Mouse (Mus musculus): ENCODE measurements around the gene Vmn2r95. TPM values are rescaled to one million over a fixed set of nuclear protein-coding genes. Genes with fewer than 3 reads are reported as not detected.
"Not testable (repeated sequence)": the region's sequence is repeated elsewhere in the genome, so short reads cannot be mapped to it uniquely, and the experiment has no call there.

Gene Vmn2r95
- not detected in 2 replicates for polyA plus RNA-seq (2014; fragmentation: Nextera tagmentation; extraction: Ambion mirVana)

- Histone ChIP-seq H3K36me3 (ENCODE audit: control insufficient read depth, insufficient read depth, low read length) (no peaks in the 10 kb centered on the region), H3K27ac (ENCODE audit: low read depth, low read length) (no peak within 1 kb of the TSS), H3K4me1 (replicated peaks; ENCODE audit: control insufficient read depth, insufficient read depth, low read length) (no peaks in the 10 kb centered on the region), H3K9ac (ENCODE audit: low read length) (no peak within 1 kb of the TSS), H3K4me2 (ENCODE audit: low read depth, low read length, severe bottlenecking) (no peak within 1 kb of the TSS), H3K4me3 (ENCODE audit: low read depth, low read length) (no peak within 1 kb of the TSS), H3K9me3 (ENCODE audit: control insufficient read depth, low read length) (no peaks in the 10 kb centered on the region), H3K27me3 (ENCODE audit: control insufficient read depth, insufficient read depth, low read length) (no peaks in the 10 kb centered on the region)
- DNase-seq (ENCODE audit: low spot score) (no peak), ATAC-seq (replicated peaks; ENCODE audit: low FRiP score) (no peak)
- 38% methylated on average over 1 of the region's 1 CpGs for WGBS
Observed at GRCm38 (mm10) chr17:18423778-18424177, at the start of gene Vmn2r95. Vmn2r95 (plus strand) TSS chr17:18424078.

GRCm38 (mm10) chr17:18455619-18456140 lies 31.8 kb downstream of the Vmn2r95 start:
- Histone ChIP-seq H3K36me3 (ENCODE audit: control insufficient read depth, insufficient read depth, low read length) (no peaks in the 10 kb centered on the region), H3K27me3 (ENCODE audit: control insufficient read depth, insufficient read depth, low read length) (no peaks in the 10 kb centered on the region), H3K9ac (ENCODE audit: low read length) (no peak overlapping the region), H3K4me3 (ENCODE audit: low read depth, low read length) (no peak overlapping the region), H3K27ac (ENCODE audit: low read depth, low read length) (no peak overlapping the region), H3K4me2 (ENCODE audit: low read depth, low read length, severe bottlenecking) (no peak overlapping the region), H3K9me3 (ENCODE audit: control insufficient read depth, low read length) (no peaks in the 10 kb centered on the region; the same call in 1 of the 2 replicates), H3K4me1 (replicated peaks; ENCODE audit: control insufficient read depth, insufficient read depth, low read length) (no peaks in the 10 kb centered on the region)
- no peak for DNase-seq (ENCODE audit: low spot score)
- WGBS = 92% methylated on average over 3 of the region's 3 CpGs
- no peak for ATAC-seq (replicated peaks; ENCODE audit: low FRiP score)

- H3K4me1 ChIP-seq (replicated peaks; ENCODE audit: control insufficient read depth, insufficient read depth, low read length); H3K27ac ChIP-seq (ENCODE audit: low read depth, low read length); ATAC-seq (replicated peaks; ENCODE audit: low FRiP score); H3K4me2 ChIP-seq (ENCODE audit: low read depth, low read length, severe bottlenecking); H3K27me3 ChIP-seq (ENCODE audit: control insufficient read depth, insufficient read depth, low read length); H3K9ac ChIP-seq (ENCODE audit: low read length); H3K9me3 ChIP-seq (ENCODE audit: control insufficient read depth, low read length); H3K36me3 ChIP-seq (ENCODE audit: control insufficient read depth, insufficient read depth, low read length); H3K4me3 ChIP-seq (ENCODE audit: low read depth, low read length); DNase-seq (ENCODE audit: low spot score): not testable (repeated sequence)
- WGBS = 90% methylated on average over 3 of the region's 3 CpGs
Observed at GRCm38 (mm10) chr17:18458126-18458634, 34.3 kb downstream of the Vmn2r95 start.

- Histone ChIP-seq H3K36me3 (ENCODE audit: control insufficient read depth, insufficient read depth, low read length) (no peaks in the 10 kb centered on the region), H3K4me2 (ENCODE audit: low read depth, low read length, severe bottlenecking) (no peak overlapping the region), H3K27ac (ENCODE audit: low read depth, low read length) (no peak overlapping the region), H3K4me1 (replicated peaks; ENCODE audit: control insufficient read depth, insufficient read depth, low read length) (no peaks in the 10 kb centered on the region), H3K27me3 (ENCODE audit: control insufficient read depth, insufficient read depth, low read length) (no peaks in the 10 kb centered on the region), H3K9me3 (ENCODE audit: control insufficient read depth, low read length) (no peaks in the 10 kb centered on the region; the same call in 1 of the 2 replicates), H3K4me3 (ENCODE audit: low read depth, low read length) (no peak overlapping the region), H3K9ac (ENCODE audit: low read length) (no peak overlapping the region)
- no peak for DNase-seq (ENCODE audit: low spot score)
- no peak for ATAC-seq (replicated peaks; ENCODE audit: low FRiP score)
Observed at GRCm38 (mm10) chr17:18462695-18463094, 38.8 kb downstream of the Vmn2r95 start.

- H3K9me3 ChIP-seq (ENCODE audit: control insufficient read depth, low read length) = peaks cover 2% of the 10 kb centered on the region; the same call in 1 of the 2 replicates
Observed at GRCm38 (mm10) chr17:18479885-18480284, 56.0 kb downstream of the Vmn2r95 start.

More at GRCm38 (mm10) chr17:18479885-18480284, 56.0 kb downstream of the Vmn2r95 start:
- ATAC-seq (replicated peaks; ENCODE audit: low FRiP score) (no peak), DNase-seq (ENCODE audit: low spot score) (no peak)
- Histone ChIP-seq H3K9ac (ENCODE audit: low read length) (no peak overlapping the region), H3K4me1 (replicated peaks; ENCODE audit: control insufficient read depth, insufficient read depth, low read length) (no peaks in the 10 kb centered on the region), H3K27ac (ENCODE audit: low read depth, low read length) (no peak overlapping the region), H3K36me3 (ENCODE audit: control insufficient read depth, insufficient read depth, low read length) (no peaks in the 10 kb centered on the region), H3K27me3 (ENCODE audit: control insufficient read depth, insufficient read depth, low read length) (no peaks in the 10 kb centered on the region), H3K4me3 (ENCODE audit: low read depth, low read length) (no peak overlapping the region), H3K4me2 (ENCODE audit: low read depth, low read length, severe bottlenecking) (no peak overlapping the region)
- 72% methylated on average over 1 of the region's 1 CpGs for WGBS

Other genes with a start within 250 kb of the Vmn2r95 start
- gene Vmn2r94, start 146.3 kb upstream of the Vmn2r95 start, polyA plus RNA-seq (2014; fragmentation: Nextera tagmentation; extraction: Ambion mirVana) = not detected in 2 replicates
- gene Vmn2r93, start 126.0 kb upstream of the Vmn2r95 start, polyA plus RNA-seq (2014; fragmentation: Nextera tagmentation; extraction: Ambion mirVana) = not detected in 2 replicates
- gene Vmn2r96, start 149.1 kb downstream of the Vmn2r95 start, polyA plus RNA-seq (2014; fragmentation: Nextera tagmentation; extraction: Ambion mirVana) = not detected in 2 replicates